Mouse (Mus musculus) forebrain, postnatal 0 days (tissue): ENCODE data around the gene Gm38100. TPM values are rescaled to one million over a fixed set of nuclear protein-coding genes. Genes with fewer than 3 reads are reported as not detected.

Experiments
- ATAC-seq: fragments of 200-750 bp; cut with Nextera tagmentation; 2 replicates; pipeline ENCODE4 v1.8.0; 2017; ENCODE audit warnings: mild to moderate bottlenecking, moderate library complexity
- DNase-seq: peaks from one replicate; pipeline ENCODE4 v3.0.0-alpha.2; 2015
- H3K27ac ChIP-seq: fragments of 300-500 bp; sonication (generic); 2 replicates; pipeline ENCODE4 v1.5.1; 2014; ENCODE audit warnings: low read depth, mild to moderate bottlenecking, antibody characterized with exemption, low read length, moderate library complexity, mixed read lengths
- H3K27me3 ChIP-seq: fragments of 300-500 bp; sonication (generic); 2 replicates; pipeline ENCODE4 v1.6.1; 2014; ENCODE audit warnings: mild to moderate bottlenecking, low read length, mixed read lengths; ENCODE audit not compliant: insufficient read depth
- H3K36me3 ChIP-seq: fragments of 300-500 bp; sonication (generic); 2 replicates; pipeline ENCODE4 v1.6.1; 2014; ENCODE audit warnings: mild to moderate bottlenecking, moderate library complexity; ENCODE audit not compliant: insufficient read depth
- H3K4me1 ChIP-seq: fragments of 300-500 bp; sonication (generic); 2 replicates; pipeline ENCODE4 v1.6.1; 2014; ENCODE audit warnings: antibody characterized with exemption; ENCODE audit not compliant: insufficient read depth
- H3K4me2 ChIP-seq: fragments of 300-500 bp; sonication (generic); 2 replicates; pipeline ENCODE4 v1.6.1; 2014; ENCODE audit warnings: low read depth, mild to moderate bottlenecking, moderate library complexity
- H3K4me3 ChIP-seq: fragments of 300-500 bp; sonication (generic); 2 replicates; pipeline ENCODE4 v1.5.1; 2014; ENCODE audit warnings: low read depth, low read length, mixed read lengths
- H3K9ac ChIP-seq: fragments of 300-500 bp; sonication (generic); 2 replicates; pipeline ENCODE4 v1.6.1; 2014; ENCODE audit warnings: mild to moderate bottlenecking
- H3K9me3 ChIP-seq: fragments of 300-500 bp; sonication (generic); 2 replicates; pipeline ENCODE4 v1.6.1; 2016; ENCODE audit warnings: low read length
- CTCF ChIP-seq: sonication (generic); IDR thresholded peaks from 2 replicates; pipeline ENCODE4 v1.5.1; 2016; ENCODE audit warnings: antibody characterized with exemption, control low read depth, low read depth
- WGBS: fragments of 180-500 bp; shearing (Covaris S2); extraction: QIAGEN DNeasy Blood & Tissue Kit; methylation state at CpG from one replicate; pipeline ENCODE4 v1.1.7; 2014; 5-methylcytosine and 5-hydroxymethylcytosine counted together
- polyA plus RNA-seq: library from polyadenylated mRNA; unstranded; fragments of >200 nt; fragmentation: Nextera tagmentation; extraction: Ambion mirVana; gene quantifications from 2 replicates; pipeline ENCODE4 v1.2.1, GENCODE M21; 2015
- total RNA-seq: library from RNA; depleted of rRNA; stranded (reverse); fragments of >200 nt; gene quantifications from 2 replicates; pipeline ENCODE4 v1.2.3, GENCODE M21; 2014; rRNA removed

Gene Gm38100
- total and polyA plus RNA-seq, 2 experiments from 2014 or later = not detected

- H3K36me3 ChIP-seq = no peaks in the 10 kb centered on the region
- H3K27me3 ChIP-seq = no peaks in the 10 kb centered on the region
- H3K9me3 ChIP-seq = no peaks in the 10 kb centered on the region
- DNase-seq (peak; percentile 47), ATAC-seq (peak; percentile 69; the same call in 1 of the 2 replicates)
- no peak overlapping the region for H3K4me2 ChIP-seq
- no peaks in the 10 kb centered on the region; the same call in 1 of the 2 replicates for H3K4me1 ChIP-seq
- H3K9ac ChIP-seq = no peak overlapping the region
- no peak for TF ChIP-seq CTCF
- peak overlapping the region; percentile 4; the same call in 1 of the 2 replicates for H3K27ac ChIP-seq
- no peak overlapping the region for H3K4me3 ChIP-seq
- 26% methylated on average over 5 of the region's 5 CpGs for WGBS
Observed at GRCm38 (mm10) chr1:175970710-175971109, 50.6 kb downstream of the Gm38100 start.

Other genes starting within 250 kb of the Gm38100 start
- 6.8 and 9.0 TPM in 2 replicates for gene Opn3, start 227.6 kb upstream of the Gm38100 start, total RNA-seq
- 4.8 and 6.4 TPM in 2 replicates for gene Opn3, start 227.6 kb upstream of the Gm38100 start, polyA plus RNA-seq
- gene Chml, start 227.4 kb upstream of the Gm38100 start, total RNA-seq = 10.9 and 15.1 TPM in 2 replicates
- gene Chml, start 227.4 kb upstream of the Gm38100 start, polyA plus RNA-seq = 1.4 and 2.2 TPM in 2 replicates
- not detected in 2 replicates for gene Wdr64, start 221.7 kb upstream of the Gm38100 start, total RNA-seq
- gene Wdr64, start 221.7 kb upstream of the Gm38100 start, polyA plus RNA-seq = not detected in 2 replicates
- 1.7 and 8.6 TPM in 2 replicates for gene Exo1, start 39.7 kb upstream of the Gm38100 start, total RNA-seq
- 2.1 TPM in 2 replicates for gene Exo1, start 39.7 kb upstream of the Gm38100 start, polyA plus RNA-seq
- gene Rbm8a2, start 58.8 kb downstream of the Gm38100 start, total RNA-seq = 0.33 TPM in 1 of 2 replicates, not detected in the other
- 0.34 and 0.57 TPM in 2 replicates for gene Rbm8a2, start 58.8 kb downstream of the Gm38100 start, polyA plus RNA-seq